Mouse (Mus musculus) hindbrain, embryonic 10.5 days (tissue): Measurements from ENCODE around the gene Map3k5. TPM values are rescaled to one million over a fixed set of nuclear protein-coding genes. Genes with fewer than 3 reads are reported as not detected.

Experiments
- DNase-seq: peaks from one replicate; pipeline ENCODE4 v3.0.0-alpha.2; 2017; ENCODE audit warnings: low spot score
- H3K27ac ChIP-seq: fragments of 300-500 bp; sonication (generic); 2 replicates; pipeline ENCODE4 v1.5.1; 2016; ENCODE audit warnings: mild to moderate bottlenecking, moderate library complexity
- H3K27me3 ChIP-seq: fragments of 300-500 bp; sonication (generic); 2 replicates; pipeline ENCODE4 v1.6.1; 2016; ENCODE audit warnings: mild to moderate bottlenecking; ENCODE audit not compliant: poor library complexity, insufficient read depth, severe bottlenecking
- H3K36me3 ChIP-seq: fragments of 300-500 bp; sonication (generic); 2 replicates; pipeline ENCODE4 v1.6.1; 2016; ENCODE audit warnings: mild to moderate bottlenecking, moderate library complexity
- H3K4me1 ChIP-seq: fragments of 300-500 bp; sonication (generic); replicated peaks from 2 replicates; pipeline ENCODE4 v1.6.1; 2016; ENCODE audit warnings: mild to moderate bottlenecking
- H3K4me3 ChIP-seq: fragments of 300-500 bp; sonication (generic); 2 replicates; pipeline ENCODE4 v1.5.1; 2016; ENCODE audit warnings: mild to moderate bottlenecking, moderate library complexity
- H3K9me3 ChIP-seq: fragments of 300-500 bp; sonication (generic); 2 replicates; pipeline ENCODE4 v1.6.1; 2016; ENCODE audit warnings: mild to moderate bottlenecking, moderate library complexity
- WGBS: fragments of 180-500 bp; shearing (Covaris S2); methylation state at CpG from one replicate; pipeline ENCODE4 v1.1.7; 2016; 5-methylcytosine and 5-hydroxymethylcytosine counted together
- polyA plus RNA-seq: library from polyadenylated mRNA; unstranded; fragments of >200 nt; fragmentation: Nextera tagmentation; extraction: Ambion mirVana; gene quantifications from 2 replicates; pipeline ENCODE4 v1.2.1, GENCODE M21; 2016

Gene Map3k5
- polyA plus RNA-seq, 1 experiment from 2014 or later: 0.55 TPM

DNA sequence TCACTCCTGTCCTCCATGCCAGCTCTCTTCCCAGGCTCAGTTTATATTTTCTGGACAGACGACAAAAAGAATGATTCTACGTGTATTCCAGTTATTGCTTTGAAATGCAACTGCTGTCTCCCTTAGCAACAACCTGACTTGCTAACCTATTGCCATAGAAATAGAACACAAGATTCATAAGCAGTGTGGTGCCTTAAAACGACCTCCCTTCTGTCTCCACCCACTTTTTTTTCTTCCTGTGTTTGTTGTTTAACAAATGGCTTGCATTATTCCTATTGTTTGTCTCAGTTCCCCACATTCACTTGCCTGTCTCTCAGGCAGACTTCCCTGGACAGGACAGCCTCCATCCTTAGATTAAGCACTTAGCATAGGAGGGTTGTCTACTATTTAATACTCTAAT lies 154.8 kb downstream of the Map3k5 start:
- 0 out of 2 replicates have a peak, but pooled peaks cover 4% of the 10 kb centered on the region for H3K4me1 ChIP-seq
- no peaks in the 10 kb centered on the region for H3K27me3 ChIP-seq
- H3K9me3 ChIP-seq: no peaks in the 10 kb centered on the region
- H3K36me3 ChIP-seq: no peaks in the 10 kb centered on the region
- no peak overlapping the region for H3K4me3 ChIP-seq
- no peak for DNase-seq
- H3K27ac ChIP-seq: no peak overlapping the region
- 58% methylated on average over 3 of the region's 3 CpGs for WGBS

GRCm38 (mm10) chr10:20090171-20090570 lies 155.9 kb downstream of the Map3k5 start:
- no peak for DNase-seq
- no peaks in the 10 kb centered on the region for H3K9me3 ChIP-seq
- H3K27me3 ChIP-seq: no peaks in the 10 kb centered on the region
- no peaks in the 10 kb centered on the region for H3K36me3 ChIP-seq
- H3K27ac ChIP-seq: no peak overlapping the region
- 90% methylated on average over 11 of the region's 11 CpGs for WGBS
- H3K4me1 ChIP-seq: 0 out of 2 replicates have a peak, but pooled peaks cover 4% of the 10 kb centered on the region
- no peak overlapping the region for H3K4me3 ChIP-seq

GRCm38 (mm10) chr10:20091416-20091815 lies 157.1 kb downstream of the Map3k5 start:
- no peak overlapping the region for H3K4me3 ChIP-seq
- WGBS: 96% methylated on average over 2 of the region's 2 CpGs
- 0 out of 2 replicates have a peak, but pooled peaks cover 4% of the 10 kb centered on the region for H3K4me1 ChIP-seq
- no peaks in the 10 kb centered on the region for H3K27me3 ChIP-seq
- H3K36me3 ChIP-seq: no peaks in the 10 kb centered on the region
- H3K9me3 ChIP-seq: no peaks in the 10 kb centered on the region
- H3K27ac ChIP-seq: no peak overlapping the region
- no peak for DNase-seq

DNA sequence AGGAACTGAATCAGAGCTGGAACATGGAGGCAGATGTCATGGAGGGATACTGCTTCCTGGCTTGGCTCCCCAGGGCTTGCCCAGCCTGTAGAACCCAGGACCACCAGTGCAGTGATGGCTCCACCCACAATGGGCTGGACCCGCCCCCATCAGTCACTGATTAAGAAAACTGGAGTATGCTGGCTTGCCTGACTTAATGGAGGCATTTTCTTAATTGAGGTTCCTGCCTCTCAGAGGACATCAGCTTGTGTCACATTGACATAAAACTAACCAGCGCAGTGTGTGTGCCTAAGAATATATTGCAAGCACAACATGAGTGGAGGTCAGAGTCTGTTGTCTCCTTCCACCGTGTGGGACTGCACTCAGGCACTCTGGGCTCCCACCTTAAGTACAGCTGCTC lies 158.1 kb downstream of the Map3k5 start:
- no peak for DNase-seq

DNA sequence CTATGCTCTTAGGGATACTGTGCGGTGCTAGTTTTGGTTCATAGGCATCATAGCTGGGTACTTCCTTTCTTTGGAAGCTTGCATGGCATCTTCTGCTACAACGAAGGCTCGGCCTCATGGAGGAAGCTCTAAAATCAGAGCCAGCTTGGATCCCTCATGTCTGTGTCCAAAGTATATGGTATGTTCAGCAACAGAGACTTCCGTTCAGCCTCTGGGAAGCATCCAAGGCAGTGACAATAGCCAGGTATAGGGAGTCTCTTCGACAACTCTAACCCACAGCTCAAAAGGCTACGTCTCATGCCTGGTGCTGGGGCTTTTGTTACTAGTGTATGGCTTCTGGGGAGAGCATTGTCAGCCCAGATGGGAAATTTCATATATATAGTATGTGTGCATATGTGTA lies 167.2 kb downstream of the Map3k5 start:
- no peak overlapping the region for H3K4me3 ChIP-seq
- DNase-seq: no peak
- no peaks in the 10 kb centered on the region for H3K36me3 ChIP-seq
- 98% methylated on average over 6 of the region's 6 CpGs for WGBS
- H3K27me3 ChIP-seq: no peaks in the 10 kb centered on the region
- no peaks in the 10 kb centered on the region for H3K9me3 ChIP-seq
- H3K4me1 ChIP-seq: no peaks in the 10 kb centered on the region
- H3K27ac ChIP-seq: no peak overlapping the region

More for the DNA sequence above, 158.1 kb downstream of the Map3k5 start:
- Histone ChIP-seq H3K9me3 (no peaks in the 10 kb centered on the region), H3K27me3 (no peaks in the 10 kb centered on the region), H3K4me3 (no peak overlapping the region), H3K27ac (no peak overlapping the region), H3K36me3 (no peaks in the 10 kb centered on the region), H3K4me1 (0 out of 2 replicates have a peak, but pooled peaks cover 4% of the 10 kb centered on the region)
- WGBS: 88% methylated on average over 3 of the region's 3 CpGs

DNA sequence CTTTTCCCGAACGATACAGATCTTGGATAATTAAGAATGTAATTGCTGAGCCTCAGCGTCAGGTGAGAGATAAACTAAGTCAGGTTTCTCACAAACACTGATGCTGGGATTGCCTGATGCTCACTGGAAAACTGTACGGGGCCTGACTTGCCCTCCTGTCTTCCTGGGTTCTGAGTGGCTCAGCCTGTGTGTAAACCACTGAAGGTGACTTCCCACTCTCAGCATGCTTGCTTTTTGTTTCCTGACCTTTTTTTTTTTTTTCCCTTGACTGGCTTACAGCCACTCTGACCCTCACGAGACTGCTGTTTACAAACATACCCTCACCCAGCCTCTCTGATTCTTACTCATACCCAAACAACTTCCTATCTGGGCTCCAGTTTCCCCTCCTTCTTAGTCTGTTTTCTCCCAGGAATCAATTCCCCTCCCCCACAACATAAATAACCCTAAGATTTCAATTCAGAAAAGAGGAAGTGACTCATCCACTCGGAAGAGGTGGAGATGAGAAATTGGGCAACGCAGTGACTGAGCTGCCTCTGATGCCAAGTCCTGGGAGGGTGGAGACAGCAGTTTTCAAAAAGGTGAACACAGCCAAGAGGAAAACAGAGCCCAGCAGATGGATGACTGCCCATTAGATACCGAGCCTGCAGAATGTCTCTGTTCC lies 170.1 kb downstream of the Map3k5 start:
- Histone ChIP-seq H3K27ac (no peak overlapping the region), H3K9me3 (no peaks in the 10 kb centered on the region), H3K27me3 (no peaks in the 10 kb centered on the region), H3K36me3 (no peaks in the 10 kb centered on the region), H3K4me1 (no peaks in the 10 kb centered on the region), H3K4me3 (no peak overlapping the region)
- WGBS: 77% methylated on average over 8 of the region's 8 CpGs
- no peak for DNase-seq

DNA sequence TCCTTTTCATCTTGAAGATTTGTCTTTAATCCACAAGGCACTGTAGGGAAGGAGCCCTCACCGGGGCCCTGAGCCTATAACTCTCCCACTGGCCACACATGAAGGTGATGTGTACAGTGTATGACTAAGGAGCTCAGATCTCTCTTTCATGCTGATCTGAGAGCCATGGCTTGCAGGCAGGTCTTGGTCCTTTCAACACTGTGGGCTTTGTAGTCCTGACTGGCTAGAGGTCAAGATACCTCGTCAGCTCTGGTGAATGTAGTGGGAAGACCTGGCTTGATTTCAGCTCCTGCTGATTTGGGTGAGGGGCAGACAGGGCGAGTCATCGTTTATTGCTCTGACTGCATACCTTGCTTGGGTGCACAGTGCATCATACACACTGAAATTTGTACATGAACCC lies 171.3 kb downstream of the Map3k5 start:
- H3K36me3 ChIP-seq: no peaks in the 10 kb centered on the region
- no peaks in the 10 kb centered on the region for H3K4me1 ChIP-seq
- 79% methylated on average over 4 of the region's 4 CpGs for WGBS
- H3K4me3 ChIP-seq: no peak overlapping the region
- DNase-seq: no peak
- no peaks in the 10 kb centered on the region for H3K9me3 ChIP-seq
- no peak overlapping the region for H3K27ac ChIP-seq
- no peaks in the 10 kb centered on the region for H3K27me3 ChIP-seq

DNA sequence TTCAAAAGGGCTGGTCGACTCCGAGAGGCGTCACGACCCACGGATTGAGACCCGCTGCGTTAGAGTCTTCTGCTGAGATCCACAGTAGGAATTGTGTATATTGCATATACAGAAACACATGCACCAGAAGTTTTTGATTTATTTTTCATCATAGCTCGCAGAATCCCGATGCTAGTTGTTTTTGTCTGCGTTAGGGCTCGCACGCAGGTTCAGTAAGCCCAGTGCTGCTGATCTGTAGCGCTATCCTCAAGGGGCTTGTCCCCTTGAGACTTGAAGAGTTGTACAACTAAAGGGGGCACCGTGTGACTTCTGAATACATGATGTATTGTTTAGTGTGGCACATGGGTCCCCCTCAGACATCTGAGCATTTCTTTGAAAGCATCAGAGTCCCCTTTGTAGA lies 172.8 kb downstream of the Map3k5 start:
- Histone ChIP-seq H3K36me3 (no peaks in the 10 kb centered on the region), H3K9me3 (no peaks in the 10 kb centered on the region), H3K27ac (no peak overlapping the region), H3K27me3 (no peaks in the 10 kb centered on the region), H3K4me3 (no peak overlapping the region), H3K4me1 (no peaks in the 10 kb centered on the region)
- no peak for DNase-seq
- 93% methylated on average over 14 of the region's 14 CpGs for WGBS

GRCm38 (mm10) chr10:20111508-20111907 lies 177.2 kb downstream of the Map3k5 start:
- no peak overlapping the region for H3K4me3 ChIP-seq
- DNase-seq: no peak
- no peaks in the 10 kb centered on the region for H3K36me3 ChIP-seq
- no peaks in the 10 kb centered on the region for H3K27me3 ChIP-seq
- no peaks in the 10 kb centered on the region for H3K9me3 ChIP-seq
- no peaks in the 10 kb centered on the region for H3K4me1 ChIP-seq
- H3K27ac ChIP-seq: no peak overlapping the region
- 92% methylated on average over 5 of the region's 5 CpGs for WGBS

- Histone ChIP-seq H3K27ac (no peak overlapping the region), H3K27me3 (no peaks in the 10 kb centered on the region), H3K4me1 (no peaks in the 10 kb centered on the region), H3K4me3 (no peak overlapping the region), H3K9me3 (no peaks in the 10 kb centered on the region), H3K36me3 (no peaks in the 10 kb centered on the region)
- WGBS: 90% methylated on average over 18 of the region's 18 CpGs
- no peak for DNase-seq
Measured at GRCm38 (mm10) chr10:20112026-20112973, 178.0 kb downstream of the Map3k5 start.

DNA sequence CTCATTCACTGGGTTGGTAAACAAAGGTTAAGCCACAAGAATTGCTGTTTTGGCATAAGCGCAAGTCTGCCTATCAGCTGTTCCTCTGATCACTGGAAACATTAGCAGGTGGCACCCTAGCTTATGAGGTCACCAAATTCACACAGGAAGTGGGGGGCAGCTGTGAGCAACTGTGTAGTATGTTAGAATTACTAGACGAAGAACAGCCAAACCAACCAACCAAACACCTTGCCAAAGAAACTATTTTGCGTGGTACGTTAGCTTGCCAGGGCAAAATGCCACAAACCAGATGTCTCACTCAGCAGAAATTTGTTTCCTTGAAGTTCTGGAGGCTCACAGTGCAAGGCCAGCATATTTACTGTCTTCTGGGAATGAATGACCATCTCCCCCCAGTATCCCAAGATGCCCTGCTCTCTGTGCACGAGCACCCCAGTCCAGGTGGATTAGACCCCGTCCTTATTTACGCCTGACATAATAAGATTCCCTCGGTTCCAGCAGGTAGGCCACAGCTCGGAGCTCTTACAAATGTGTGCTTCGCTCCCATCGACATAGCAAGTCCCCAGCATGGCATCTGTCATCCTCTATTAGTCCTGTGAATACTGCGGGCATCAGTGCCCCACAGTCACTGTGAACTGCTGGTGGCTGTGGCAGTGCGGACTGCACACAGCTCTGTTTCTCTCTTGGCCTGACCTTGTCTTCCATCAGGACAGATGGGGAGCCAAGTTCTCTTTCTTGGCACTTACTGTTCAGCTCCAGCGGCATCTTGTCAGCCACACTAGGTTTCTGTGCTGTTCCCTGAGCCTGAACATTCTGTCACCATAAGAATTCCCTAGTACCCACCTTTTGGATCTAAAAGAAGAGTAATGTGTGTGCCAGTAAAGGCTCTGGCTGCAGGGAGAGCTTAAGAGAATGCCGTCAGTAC lies 185.5 kb downstream of the Map3k5 start:
- no peaks in the 10 kb centered on the region for H3K9me3 ChIP-seq
- DNase-seq: no peak
- H3K27me3 ChIP-seq: no peaks in the 10 kb centered on the region
- no peak overlapping the region for H3K27ac ChIP-seq
- no peaks in the 10 kb centered on the region for H3K36me3 ChIP-seq
- peaks cover 6% of the 10 kb centered on the region for H3K4me1 ChIP-seq
- no peak overlapping the region for H3K4me3 ChIP-seq
- WGBS: 95% methylated on average over 15 of the region's 15 CpGs

DNA sequence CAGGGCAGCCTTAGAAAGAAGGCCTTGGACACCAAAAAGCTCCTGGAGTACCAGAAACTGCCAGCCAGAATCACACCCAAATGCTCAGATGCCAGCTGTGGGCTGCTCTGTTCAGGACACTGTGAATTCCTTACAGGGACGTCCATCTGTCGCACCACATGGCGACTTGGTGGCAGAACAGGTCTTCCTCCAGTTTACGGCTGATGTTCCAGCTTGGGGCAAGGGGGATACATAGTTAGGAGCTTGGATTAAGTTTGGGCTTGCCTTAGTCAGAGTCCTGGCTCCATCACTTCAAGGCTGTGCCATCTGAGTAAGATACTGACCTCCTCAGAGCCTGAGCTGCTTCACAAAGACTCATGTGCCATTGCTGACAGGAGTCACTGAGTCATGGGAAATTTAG lies 187.7 kb downstream of the Map3k5 start:
- H3K27ac ChIP-seq: no peak overlapping the region
- H3K9me3 ChIP-seq: no peaks in the 10 kb centered on the region
- no peaks in the 10 kb centered on the region for H3K36me3 ChIP-seq
- no peak for DNase-seq
- peaks cover 6% of the 10 kb centered on the region for H3K4me1 ChIP-seq
- 88% methylated on average over 4 of the region's 4 CpGs for WGBS
- no peaks in the 10 kb centered on the region for H3K27me3 ChIP-seq
- H3K4me3 ChIP-seq: no peak overlapping the region
